In the genomic region with DNA sequence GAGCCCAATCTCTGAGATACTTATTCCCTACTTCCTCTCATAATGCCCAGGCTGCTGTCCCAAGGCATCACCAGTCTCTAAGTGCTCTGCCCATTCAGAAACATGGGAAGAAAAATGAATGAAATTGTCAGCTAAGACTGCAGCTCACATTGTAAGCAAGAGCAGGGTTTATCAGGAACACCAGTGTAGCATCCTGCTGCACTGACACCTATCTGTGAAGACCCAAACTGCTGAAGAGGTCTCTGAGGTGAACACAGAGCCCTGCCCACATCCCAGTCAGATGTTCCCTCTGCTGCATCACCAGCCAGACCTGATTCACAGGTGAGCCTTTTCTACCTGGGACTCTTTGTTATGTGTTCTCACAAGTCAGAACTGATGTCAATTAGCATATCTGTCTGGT, we compare ENCODE assay signal across 16 mouse cellular contexts. TPM values are rescaled to one million over a fixed set of nuclear protein-coding genes. Genes with fewer than 3 reads are reported as not detected.
DNase-seq lines count a peak whose midpoint lies in the region; ATAC-seq and TF ChIP-seq lines count a peak whose summit lies in the region.
"Had no signal": no experiment of that assay in that cellular context is flagged by ENCODE, and none has a peak within 500 bp of the region (broad histone marks: within the 10 kb centered on the region; RNA-seq: fewer than 3 reads in every experiment).

No protein-coding gene starts in this region.

- H3K9ac ChIP-seq in forebrain, embryonic 14.5 days (ENCODE audit: low read length): peak overlapping the region; percentile 33; the same call in 1 of the 2 replicates
- no peak overlapping the region for H3K9ac ChIP-seq in forebrain, embryonic 12.5 days
- H3K9ac ChIP-seq in neural tube, embryonic 11.5 days (ENCODE audit: low read length): no peak overlapping the region
- H3K9ac ChIP-seq in hindbrain, embryonic 16.5 days (ENCODE audit: low read depth, low read length): peak overlapping the region; percentile 47
- peak overlapping the region; percentile 38 for H3K9ac ChIP-seq in neural tube, embryonic 15.5 days (replicated peaks)
- H3K9ac ChIP-seq: limb, embryonic 12.5 days; stomach, embryonic 15.5 days had no signal

- H3K27ac ChIP-seq in forebrain, embryonic 14.5 days (ENCODE audit: low read depth, low read length): no peak overlapping the region
- no peak overlapping the region for H3K27ac ChIP-seq in forebrain, embryonic 12.5 days
- H3K27ac ChIP-seq in neural tube, embryonic 11.5 days (ENCODE audit: low read depth, low read length): no peak overlapping the region
- peak overlapping the region; percentile 59; the same call in 1 of the 2 replicates for H3K27ac ChIP-seq in hindbrain, embryonic 16.5 days (ENCODE audit: low read depth, low read length)
- H3K27ac ChIP-seq in neural tube, embryonic 15.5 days (replicated peaks): no peak overlapping the region
- H3K27ac ChIP-seq in thymus, adult 2 months (ENCODE audit: control insufficient read depth, insufficient read depth, low read length): no peak overlapping the region
- H3K27ac ChIP-seq: limb, embryonic 12.5 days; macrophage; stomach, embryonic 15.5 days had no signal

- H3K4me3 ChIP-seq in forebrain, embryonic 14.5 days (ENCODE audit: low read depth, low read length): peak overlapping the region; percentile 51; the same call in 1 of the 2 replicates
- H3K4me3 ChIP-seq in forebrain, embryonic 12.5 days (replicated peaks): no peak overlapping the region
- H3K4me3 ChIP-seq in neural tube, embryonic 11.5 days (ENCODE audit: low read depth, low read length): peak overlapping the region; percentile 13; the same call in 1 of the 2 replicates
- peak overlapping the region; percentile 58 for H3K4me3 ChIP-seq in hindbrain, embryonic 16.5 days (ENCODE audit: low read length)
- H3K4me3 ChIP-seq in neural tube, embryonic 15.5 days (replicated peaks): peak overlapping the region; percentile 71
- H3K4me3 ChIP-seq in thymus, adult 2 months (ENCODE audit: control insufficient read depth, insufficient read depth, low read length): no peak overlapping the region
- H3K4me3 ChIP-seq: limb, embryonic 12.5 days; stomach, embryonic 15.5 days had no signal

- H3K36me3 ChIP-seq in forebrain, embryonic 14.5 days (ENCODE audit: control insufficient read depth, insufficient read depth, low read length): no peaks in the 10 kb centered on the region
- H3K36me3 ChIP-seq in forebrain, embryonic 12.5 days (replicated peaks): no peaks in the 10 kb centered on the region
- no peaks in the 10 kb centered on the region for H3K36me3 ChIP-seq in neural tube, embryonic 11.5 days (ENCODE audit: control insufficient read depth, insufficient read depth, low read length)
- no peaks in the 10 kb centered on the region for H3K36me3 ChIP-seq in hindbrain, embryonic 16.5 days (ENCODE audit: control insufficient read depth, insufficient read depth, low read length)
- H3K36me3 ChIP-seq in neural tube, embryonic 15.5 days: no peaks in the 10 kb centered on the region
- H3K36me3 ChIP-seq in thymus, adult 2 months (ENCODE audit: control insufficient read depth, insufficient read depth, low read length): no peaks in the 10 kb centered on the region
- H3K36me3 ChIP-seq: limb, embryonic 12.5 days; stomach, embryonic 15.5 days had no signal

- DNase-seq in forebrain, embryonic 14.5 days (ENCODE audit: low spot score): no peak
- no peak for DNase-seq in neural tube, embryonic 11.5 days (ENCODE audit: low spot score)
- DNase-seq in neural tube, embryonic 10.5 days (ENCODE audit: extremely low spot score, low spot score): no peak
- DNase-seq in thymus, adult 2 months: no peak
- DNase-seq: adrenal gland, adult 2 months; B cell, adult 2 months; lung, adult 2 months had no signal

- peaks cover 8% of the 10 kb centered on the region; the same call in 1 of the 2 replicates for H3K27me3 ChIP-seq in forebrain, embryonic 14.5 days (replicated peaks; ENCODE audit: control insufficient read depth, insufficient read depth, low read length)
- peaks cover 49% of the 10 kb centered on the region for H3K27me3 ChIP-seq in forebrain, embryonic 12.5 days
- peaks cover 8% of the 10 kb centered on the region; the same call in 1 of the 2 replicates for H3K27me3 ChIP-seq in neural tube, embryonic 11.5 days (ENCODE audit: control insufficient read depth, insufficient read depth, low read length)
- no peaks in the 10 kb centered on the region for H3K27me3 ChIP-seq in hindbrain, embryonic 16.5 days (replicated peaks; ENCODE audit: control insufficient read depth, insufficient read depth, low read length)
- H3K27me3 ChIP-seq in neural tube, embryonic 15.5 days (replicated peaks): no peaks in the 10 kb centered on the region
- H3K27me3 ChIP-seq in thymus, adult 2 months (ENCODE audit: control insufficient read depth, insufficient read depth, low read length): no peaks in the 10 kb centered on the region; the same call in 1 of the 2 replicates

- ATAC-seq in forebrain, embryonic 14.5 days: no peak
- no peak for ATAC-seq in forebrain, embryonic 12.5 days (ENCODE audit: low FRiP score)
- no peak for ATAC-seq in neural tube, embryonic 11.5 days (ENCODE audit: insufficient read depth, low FRiP score, low TSS enrichment)
- ATAC-seq in hindbrain, embryonic 16.5 days: 0 out of 2 replicates have a peak, but pooled peaks have one; percentile 13
- no peak for ATAC-seq in neural tube, embryonic 15.5 days (ENCODE audit: low FRiP score)
- no peak for ATAC-seq in inflammation-experienced regulatory T-cells, adult 6 months

- peaks cover 2% of the 10 kb centered on the region; the same call in 1 of the 2 replicates for H3K4me1 ChIP-seq in forebrain, embryonic 14.5 days (ENCODE audit: control insufficient read depth, insufficient read depth, low read length)
- H3K4me1 ChIP-seq in forebrain, embryonic 12.5 days: peaks cover 12% of the 10 kb centered on the region
- H3K4me1 ChIP-seq in neural tube, embryonic 11.5 days (ENCODE audit: control insufficient read depth, insufficient read depth, low read length): peaks cover 9% of the 10 kb centered on the region; the same call in 1 of the 2 replicates
- H3K4me1 ChIP-seq in hindbrain, embryonic 16.5 days (ENCODE audit: control insufficient read depth, insufficient read depth, low read depth, low read length): peaks cover 16% of the 10 kb centered on the region
- peaks cover 58% of the 10 kb centered on the region for H3K4me1 ChIP-seq in neural tube, embryonic 15.5 days
- H3K4me1 ChIP-seq in thymus, adult 2 months (replicated peaks; ENCODE audit: control insufficient read depth, insufficient read depth, low read length): no peaks in the 10 kb centered on the region

- no peak for TF ChIP-seq POLR2A in thymus, adult 2 months (IDR thresholded peaks at IDR 0.05; ENCODE audit: control insufficient read depth, extremely low read depth, insufficient read depth, low read length, poor library complexity)

- H3K4me2 ChIP-seq in forebrain, embryonic 14.5 days (ENCODE audit: low read length): peak overlapping the region; percentile 96
- H3K4me2 ChIP-seq in forebrain, embryonic 12.5 days: no peak overlapping the region
- peak overlapping the region; percentile 28 for H3K4me2 ChIP-seq in neural tube, embryonic 11.5 days (ENCODE audit: low read depth)
- peak overlapping the region; percentile 82 for H3K4me2 ChIP-seq in hindbrain, embryonic 16.5 days (ENCODE audit: low read length)
- H3K4me2 ChIP-seq in neural tube, embryonic 15.5 days: peak overlapping the region; percentile 76
- H3K4me2 ChIP-seq: limb, embryonic 12.5 days; stomach, embryonic 15.5 days had no signal

- TF ChIP-seq CTCF in thymus, adult 2 months (IDR thresholded peaks at IDR 0.05; ENCODE audit: borderline replicate concordance, control insufficient read depth, extremely low read depth, insufficient read depth, low read length, poor library complexity): no peak

- H3K9me3 ChIP-seq in forebrain, embryonic 14.5 days (replicated peaks; ENCODE audit: control insufficient read depth, low read length): no peaks in the 10 kb centered on the region
- H3K9me3 ChIP-seq in forebrain, embryonic 12.5 days: no peaks in the 10 kb centered on the region
- no peaks in the 10 kb centered on the region for H3K9me3 ChIP-seq in neural tube, embryonic 11.5 days (ENCODE audit: control insufficient read depth, low read length)
- no peaks in the 10 kb centered on the region for H3K9me3 ChIP-seq in hindbrain, embryonic 16.5 days (ENCODE audit: control insufficient read depth, low read length)
- no peaks in the 10 kb centered on the region for H3K9me3 ChIP-seq in neural tube, embryonic 15.5 days (replicated peaks)
- H3K9me3 ChIP-seq: limb, embryonic 12.5 days; stomach, embryonic 15.5 days had no signal

RNA-seq across cellular contexts. Expression of gene March4, which starts 3.3 kb away (rescaled TPM):
- polyA plus RNA-seq in forebrain, embryonic 14.5 days (2014; fragmentation: Nextera tagmentation; extraction: Ambion mirVana): 2.8 and 3.6 TPM in 2 replicates
- polyA plus RNA-seq in forebrain, embryonic 12.5 days (2016; fragmentation: Nextera tagmentation; extraction: Ambion mirVana): 0.57 and 0.91 TPM in 2 replicates
- 3.1 and 3.4 TPM in 2 replicates for polyA plus RNA-seq in neural tube, embryonic 11.5 days (2014; fragmentation: Nextera tagmentation; extraction: Ambion mirVana)
- 9.4 and 10.3 TPM in 2 replicates for polyA plus RNA-seq in hindbrain, embryonic 16.5 days (2015; fragmentation: Nextera tagmentation; extraction: Ambion mirVana)
- polyA plus RNA-seq in neural tube, embryonic 15.5 days (2015; fragmentation: Nextera tagmentation; extraction: Ambion mirVana): 8.5 and 9.6 TPM in 2 replicates
- not detected for polyA plus RNA-seq in inflammation-experienced regulatory T-cells, adult 6 months (2017; shearing (Covaris generic))
- not detected in 2 replicates for polyA plus RNA-seq in thymus, adult 2 months (2012; rRNA removed)
- polyA plus RNA-seq: embryonic facial prominence, embryonic 11.5 days; kidney, embryonic 14.5 days; limb, embryonic 12.5 days; macrophage had no signal

RNA-seq across cellular contexts. Expression of gene Smarcal1, which starts 49.6 kb away (rescaled TPM):
- polyA plus RNA-seq in forebrain, embryonic 14.5 days (2014; fragmentation: Nextera tagmentation; extraction: Ambion mirVana): 28.6 and 35.0 TPM in 2 replicates
- polyA plus RNA-seq in forebrain, embryonic 12.5 days (2016; fragmentation: Nextera tagmentation; extraction: Ambion mirVana): 31.7 and 31.8 TPM in 2 replicates
- 33.5 and 34.2 TPM in 2 replicates for polyA plus RNA-seq in neural tube, embryonic 11.5 days (2014; fragmentation: Nextera tagmentation; extraction: Ambion mirVana)
- 26.2 and 27.8 TPM in 2 replicates for polyA plus RNA-seq in hindbrain, embryonic 16.5 days (2015; fragmentation: Nextera tagmentation; extraction: Ambion mirVana)
- 23.9 and 24.5 TPM in 2 replicates for polyA plus RNA-seq in neural tube, embryonic 15.5 days (2015; fragmentation: Nextera tagmentation; extraction: Ambion mirVana)
- polyA plus RNA-seq in inflammation-experienced regulatory T-cells, adult 6 months (2017; shearing (Covaris generic)): 10 to 100 TPM; 10.4 to 15.7 (median 13.7) TPM
- 43.8 and 49.5 TPM in 2 replicates for polyA plus RNA-seq in thymus, adult 2 months (2012; rRNA removed)

Comparison
In these comparisons a context has a peak if more than half of its experiments do, and no peak if none do; other contexts are left out.
1. H3K4me3 ChIP-seq: peak in forebrain, embryonic 14.5 days (single experiment), neural tube, embryonic 11.5 days (single experiment), hindbrain, embryonic 16.5 days (single experiment) and neural tube, embryonic 15.5 days (single experiment); none in forebrain, embryonic 12.5 days (single experiment) and thymus, adult 2 months (single experiment).
2. H3K9ac ChIP-seq: peak in forebrain, embryonic 14.5 days (single experiment), hindbrain, embryonic 16.5 days (single experiment) and neural tube, embryonic 15.5 days (single experiment); none in forebrain, embryonic 12.5 days (single experiment) and neural tube, embryonic 11.5 days (single experiment).